Mouse (Mus musculus) CH12.LX (cell line): ENCODE results near the gene Gxylt1.

Source experiments
- CTCF ChIP-seq, 2 experiments: IDR thresholded peaks in 1 of 2; conservative IDR thresholded peaks in 1 of 2; 2 replicates each; pipeline ENCODE4 v1.5.1; 2011 to 2012; ENCODE audit warnings: low read depth in 2 of 2, low read length in 2 of 2, improper control_type of control experiment in 1 of 2, inconsistent platforms in 1 of 2, mild to moderate bottlenecking in 1 of 2, moderate library complexity in 1 of 2
- ELF1 ChIP-seq: IDR thresholded peaks from 2 replicates; pipeline ENCODE4 v1.6.1; 2014; ENCODE audit warnings: low read depth, mild to moderate bottlenecking, inconsistent platforms, low read length, improper control_type of control experiment
- HCFC1 ChIP-seq: IDR thresholded peaks from 2 replicates; pipeline ENCODE4 v1.6.1; 2012; ENCODE audit warnings: low read depth, mild to moderate bottlenecking, inconsistent platforms, low read length, improper control_type of control experiment
- JUN ChIP-seq: IDR thresholded peaks from 2 replicates; pipeline ENCODE4 v1.6.1; 2011; ENCODE audit warnings: low read depth, mild to moderate bottlenecking, low read length, improper control_type of control experiment, moderate library complexity; ENCODE audit not compliant: insufficient read depth
- POLR2A ChIP-seq: IDR thresholded peaks from 2 replicates; pipeline ENCODE4 v1.6.1; 2011; ENCODE audit warnings: low read depth, mild to moderate bottlenecking, improper control_type of control experiment, low read length
- RCOR1 ChIP-seq: conservative IDR thresholded peaks from 2 replicates; pipeline ENCODE4 v1.6.1; 2012; ENCODE audit warnings: low read depth, mild to moderate bottlenecking, inconsistent platforms, low read length, improper control_type of control experiment
- UBTF ChIP-seq: IDR thresholded peaks from 2 replicates; pipeline ENCODE4 v1.6.1; 2012; ENCODE audit warnings: low read depth, mild to moderate bottlenecking, inconsistent platforms, low read length, improper control_type of control experiment, moderate library complexity
- ZNF384 ChIP-seq: IDR thresholded peaks from 2 replicates; pipeline ENCODE4 v1.6.1; 2012; ENCODE audit warnings: low read depth, low read length, improper control_type of control experiment, inconsistent platforms

- TF ChIP-seq CTCF (conservative IDR thresholded peaks at IDR 0.05 in 1 of 2, IDR thresholded peaks at IDR 0.05 in 1 of 2; ENCODE audit: low read depth in 2 of 2, low read length in 2 of 2): no peak
- TF ChIP-seq HCFC1: peak; percentile 67
- TF ChIP-seq JUN: no peak
- peak; percentile 98 for TF ChIP-seq ELF1
- peak; percentile 82 for TF ChIP-seq UBTF
- TF ChIP-seq POLR2A: peak; percentile 98
- TF ChIP-seq ZNF384: no peak
- no peak for TF ChIP-seq RCOR1
These were observed at the start of gene Gxylt1 for GRCm38 (mm10) chr15:93274679-93275583.
